In genomic region chr12:113224206-113224605, GRCm38 (mm10) we compare ENCODE assay signal across 12 mouse cellular contexts. TPM values are rescaled to one million over a fixed set of nuclear protein-coding genes. Genes with fewer than 3 reads are reported as not detected.
DNase-seq lines count a peak whose midpoint lies in the region; ATAC-seq and TF ChIP-seq lines count a peak whose summit lies in the region.
"Had no signal": no experiment of that assay in that cellular context is flagged by ENCODE, and none has a peak within 500 bp of the region (broad histone marks: within the 10 kb centered on the region; RNA-seq: fewer than 3 reads in every experiment).

No protein-coding gene starts in this region.

- H3K9me3 ChIP-seq in ES-Bruce4 (replicated peaks; ENCODE audit: control insufficient read depth, insufficient read depth, low read length, poor library complexity, severe bottlenecking), result no peaks in the 10 kb centered on the region
- no peaks in the 10 kb centered on the region for H3K9me3 ChIP-seq in lung, postnatal 0 days (ENCODE audit: low read length)
- 0 out of 2 replicates have a peak, but pooled peaks cover 2% of the 10 kb centered on the region for H3K9me3 ChIP-seq in limb, embryonic 10.5 days (replicated peaks)
- H3K9me3 ChIP-seq: embryonic facial prominence, embryonic 13.5 days; heart, embryonic 13.5 days had no signal

- peak in 1 of 2 experiments; percentile 21 for DNase-seq in layer of hippocampus, adult 2 months (ENCODE audit: low spot score in 2 of 2)
- no peak for DNase-seq in layer of hippocampus, adult 8-10 months (ENCODE audit: low spot score in 2 of 2)
- DNase-seq in lung, postnatal 0 days (ENCODE audit: low spot score), result no peak
- DNase-seq in thymus, adult 2 months, result peak; percentile 68
- DNase-seq in gastrocnemius, postnatal 4 days (ENCODE audit: low spot score in 2 of 2), result no peak
- no peak for DNase-seq in limb, embryonic 10.5 days (ENCODE audit: low spot score)
- DNase-seq: layer of hippocampus, adult 9-11 months had no signal

- TF ChIP-seq EP300 in ES-Bruce4 (IDR thresholded peaks at IDR 0.05; ENCODE audit: insufficient read depth, low read depth, low read length), result no peak
- no peak for TF ChIP-seq EP300 in lung, postnatal 0 days (IDR thresholded peaks at IDR 0.05)

- no peak for TF ChIP-seq POLR2A in ES-Bruce4 (IDR thresholded peaks at IDR 0.05; ENCODE audit: insufficient read depth, low read length)
- no peak for TF ChIP-seq POLR2A in thymus, adult 2 months (IDR thresholded peaks at IDR 0.05; ENCODE audit: control insufficient read depth, extremely low read depth, insufficient read depth, low read length, poor library complexity)

- ATAC-seq in lung, postnatal 0 days, result no peak
- ATAC-seq in activated CD4-positive, CD25-positive, alpha-beta regulatory T cell, adult 4 months, result no peak

- no peaks in the 10 kb centered on the region for H3K27me3 ChIP-seq in ES-Bruce4 (ENCODE audit: control insufficient read depth, insufficient read depth, low read length, poor library complexity, severe bottlenecking)
- H3K27me3 ChIP-seq in lung, postnatal 0 days (replicated peaks; ENCODE audit: insufficient read depth, low read length), result no peaks in the 10 kb centered on the region
- no peaks in the 10 kb centered on the region for H3K27me3 ChIP-seq in thymus, adult 2 months (ENCODE audit: control insufficient read depth, insufficient read depth, low read length)
- no peaks in the 10 kb centered on the region for H3K27me3 ChIP-seq in limb, embryonic 10.5 days (ENCODE audit: low read depth, poor library complexity, severe bottlenecking)
- H3K27me3 ChIP-seq: embryonic facial prominence, embryonic 13.5 days; heart, embryonic 13.5 days had no signal

- no peaks in the 10 kb centered on the region for H3K4me1 ChIP-seq in ES-Bruce4 (ENCODE audit: control insufficient read depth, insufficient read depth, low read length)
- H3K4me1 ChIP-seq in lung, postnatal 0 days (ENCODE audit: insufficient read depth, low read depth, low read length), result no peaks in the 10 kb centered on the region
- no peaks in the 10 kb centered on the region for H3K4me1 ChIP-seq in thymus, adult 2 months (replicated peaks; ENCODE audit: control insufficient read depth, insufficient read depth, low read length)
- no peaks in the 10 kb centered on the region for H3K4me1 ChIP-seq in limb, embryonic 10.5 days
- H3K4me1 ChIP-seq: embryonic facial prominence, embryonic 13.5 days; heart, embryonic 13.5 days had no signal

- 68% methylated on average over 5 of the region's 5 CpGs for WGBS in lung, postnatal 0 days
- 52% methylated on average over 5 of the region's 5 CpGs for WGBS in thymus, adult 2 months
- WGBS in limb, embryonic 10.5 days, result 85% methylated on average over 5 of the region's 5 CpGs

- H3K27ac ChIP-seq in layer of hippocampus, adult 2 months, result no peak overlapping the region
- no peak overlapping the region for H3K27ac ChIP-seq in ES-Bruce4 (ENCODE audit: insufficient read depth, low read length)
- no peak overlapping the region for H3K27ac ChIP-seq in lung, postnatal 0 days (ENCODE audit: low read length)
- H3K27ac ChIP-seq in thymus, adult 2 months (ENCODE audit: control insufficient read depth, insufficient read depth, low read length), result no peak overlapping the region
- H3K27ac ChIP-seq in limb, embryonic 10.5 days, result no peak overlapping the region
- H3K27ac ChIP-seq: embryonic facial prominence, embryonic 13.5 days; heart, embryonic 13.5 days; macrophage had no signal

- H3K9ac ChIP-seq in ES-Bruce4 (ENCODE audit: low read depth, poor library complexity, severe bottlenecking), result no peak overlapping the region
- H3K9ac ChIP-seq in lung, postnatal 0 days (replicated peaks; ENCODE audit: low read depth), result no peak overlapping the region
- H3K9ac ChIP-seq: embryonic facial prominence, embryonic 13.5 days; heart, embryonic 13.5 days had no signal

- peak; percentile 74 for TF ChIP-seq CTCF in layer of hippocampus, adult 2 months (conservative IDR thresholded peaks at IDR 0.05)
- TF ChIP-seq CTCF in ES-Bruce4 (IDR thresholded peaks at IDR 0.05; ENCODE audit: low read depth, low read length), result peak; percentile 21
- TF ChIP-seq CTCF in lung, postnatal 0 days (IDR thresholded peaks at IDR 0.05), result peak; percentile 39; the same call in 1 of the 2 replicates
- TF ChIP-seq CTCF in thymus, adult 2 months (IDR thresholded peaks at IDR 0.05; ENCODE audit: borderline replicate concordance, control insufficient read depth, extremely low read depth, insufficient read depth, low read length, poor library complexity), result peak; percentile 70; the same call in 1 of the 2 replicates

- no peak overlapping the region for H3K4me2 ChIP-seq in lung, postnatal 0 days (replicated peaks; ENCODE audit: low read depth, low read length)
- H3K4me2 ChIP-seq: embryonic facial prominence, embryonic 13.5 days; heart, embryonic 13.5 days had no signal

- H3K4me3 ChIP-seq in layer of hippocampus, adult 2 months, result no peak overlapping the region
- H3K4me3 ChIP-seq in ES-Bruce4 (ENCODE audit: low read depth, low read length), result no peak overlapping the region
- H3K4me3 ChIP-seq in lung, postnatal 0 days (ENCODE audit: low read depth, low read length), result no peak overlapping the region
- H3K4me3 ChIP-seq in thymus, adult 2 months (ENCODE audit: control insufficient read depth, insufficient read depth, low read length), result no peak overlapping the region
- no peak overlapping the region for H3K4me3 ChIP-seq in limb, embryonic 10.5 days
- H3K4me3 ChIP-seq: embryonic facial prominence, embryonic 13.5 days; heart, embryonic 13.5 days had no signal

- H3K36me3 ChIP-seq in ES-Bruce4 (ENCODE audit: control insufficient read depth, insufficient read depth, low read length, poor library complexity, severe bottlenecking), result no peaks in the 10 kb centered on the region
- H3K36me3 ChIP-seq in lung, postnatal 0 days (ENCODE audit: insufficient read depth, low read length), result no peaks in the 10 kb centered on the region
- H3K36me3 ChIP-seq in thymus, adult 2 months (ENCODE audit: control insufficient read depth, insufficient read depth, low read length), result no peaks in the 10 kb centered on the region
- no peaks in the 10 kb centered on the region for H3K36me3 ChIP-seq in limb, embryonic 10.5 days
- H3K36me3 ChIP-seq: embryonic facial prominence, embryonic 13.5 days; heart, embryonic 13.5 days had no signal

RNA-seq across cellular contexts. Expression of gene Tmem121, which starts 38.5 kb away (rescaled TPM):
- 10 to 100 TPM; 19.7 to 20.7 TPM for total RNA-seq in layer of hippocampus, adult 2 months (2021)
- 10 to 100 TPM; 17.9 to 23.1 (median 19.9) TPM for total RNA-seq in layer of hippocampus, adult 8-10 months (2022)
- 4.8 and 5.2 TPM in 2 replicates for polyA plus RNA-seq in ES-Bruce4 (2011; ENCODE audit: insufficient read depth, insufficient read length, low read depth, missing spikeins)
- 1.2 TPM in 2 replicates for polyA plus RNA-seq in lung, postnatal 0 days (2015; fragmentation: Nextera tagmentation; extraction: Ambion mirVana)
- polyA plus RNA-seq in thymus, adult 2 months (2012; rRNA removed), result 47.6 and 60.9 TPM in 2 replicates
- polyA plus RNA-seq in activated CD4-positive, CD25-positive, alpha-beta regulatory T cell, adult 4 months (2017; shearing (Covaris generic)), result not detected
- 1 to 10 TPM; 2.5 to 3.4 TPM for total RNA-seq in gastrocnemius, postnatal 4 days (2021)
- polyA plus RNA-seq in limb, embryonic 10.5 days (2016; fragmentation: Nextera tagmentation; extraction: Ambion mirVana), result 12.3 and 15.7 TPM in 2 replicates
- polyA plus RNA-seq: macrophage had no signal

Comparison
In these comparisons a context has a peak if more than half of its experiments do, and no peak if none do; other contexts are left out.
1. CTCF ChIP-seq: peak in every context shown above with its lines; median percentile 74 in layer of hippocampus, adult 2 months; 70 in thymus, adult 2 months; 39 in lung, postnatal 0 days; 21 in ES-Bruce4.